Mouse (Mus musculus) retina, postnatal 1 day (tissue): Measurements from ENCODE around the gene Thada.

Source experiments
- DNase-seq: peaks from one replicate; pipeline ENCODE4 v3.0.0-alpha.2; 2012

Gene Thada

DNA sequence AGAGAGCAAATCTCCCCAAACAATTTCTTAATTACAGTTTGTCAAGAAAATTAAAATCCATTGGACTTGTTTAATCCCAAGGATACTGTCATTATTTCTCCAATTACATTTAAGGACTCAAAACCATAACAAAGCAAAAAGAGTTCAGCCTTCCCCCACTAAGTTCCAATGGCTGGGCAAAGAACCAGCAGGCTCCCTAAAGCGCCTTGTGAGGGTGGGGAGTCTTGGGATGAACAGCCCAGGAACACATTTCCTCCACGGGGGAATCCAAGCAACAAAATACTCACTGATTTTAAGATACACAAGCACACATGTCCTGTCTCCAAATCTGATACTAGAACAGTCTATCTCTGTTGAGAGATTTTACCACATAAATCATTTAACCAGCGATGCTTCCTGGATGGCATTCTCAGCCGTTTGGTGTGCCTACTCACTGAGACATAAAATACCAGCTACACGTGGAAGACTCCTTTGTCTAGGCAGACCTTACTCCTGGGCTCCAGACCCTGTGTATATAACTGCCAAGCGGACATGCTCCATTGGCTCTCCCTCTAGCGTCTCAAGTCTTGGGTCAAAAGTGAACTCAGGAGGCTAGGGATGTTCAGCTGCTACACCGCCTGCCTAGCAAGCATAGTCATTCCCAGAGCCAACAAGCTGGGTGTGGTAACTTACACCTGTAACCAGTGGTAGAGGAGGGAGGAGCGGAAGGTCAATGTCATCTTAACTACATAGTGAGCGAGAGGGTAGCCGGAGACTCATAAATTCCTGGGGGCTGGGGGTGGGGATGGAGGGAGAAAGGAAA is 97.6 kb downstream of the Thada start:
- DNase-seq = no peak

- no peak for DNase-seq
Measured at GRCm38 (mm10) chr17:84367663-84368062, 98.3 kb downstream of the Thada start.

GRCm38 (mm10) chr17:84365791-84366301 is 100.2 kb downstream of the Thada start:
- no peak for DNase-seq

DNA sequence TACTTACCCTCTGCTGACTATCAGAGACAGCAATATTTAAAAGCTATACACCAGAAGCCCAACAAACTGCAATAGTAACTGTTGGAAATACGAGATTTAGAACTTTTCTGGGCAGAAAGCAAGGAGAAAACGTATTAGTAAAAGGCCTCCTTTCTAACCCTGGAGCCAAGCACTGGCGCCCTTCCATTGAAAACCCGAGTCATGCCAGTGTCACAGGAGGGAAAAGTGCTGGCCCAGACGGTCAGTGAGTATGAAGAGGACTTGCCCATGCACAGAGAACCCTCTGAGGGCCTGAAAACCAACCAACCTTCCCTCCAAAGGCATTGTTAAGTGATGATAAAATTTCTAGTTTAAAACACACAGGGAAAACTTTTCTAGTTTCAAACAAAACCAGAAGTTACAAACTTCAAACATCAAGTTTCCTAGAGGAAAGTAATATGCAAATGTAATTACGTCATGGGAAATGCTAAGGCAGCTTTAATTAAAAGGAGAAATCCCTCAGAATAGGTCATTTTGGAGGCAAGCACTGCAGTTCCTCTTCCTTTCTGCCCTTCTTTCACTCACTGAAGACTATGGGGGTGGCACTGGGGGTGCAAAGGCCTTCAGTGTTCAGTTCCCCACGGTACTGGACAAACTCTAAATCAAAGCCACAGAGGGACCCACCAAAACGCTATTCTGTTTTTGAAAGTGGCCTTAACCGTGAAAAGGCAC is 100.8 kb downstream of the Thada start:
- no peak for DNase-seq

DNA sequence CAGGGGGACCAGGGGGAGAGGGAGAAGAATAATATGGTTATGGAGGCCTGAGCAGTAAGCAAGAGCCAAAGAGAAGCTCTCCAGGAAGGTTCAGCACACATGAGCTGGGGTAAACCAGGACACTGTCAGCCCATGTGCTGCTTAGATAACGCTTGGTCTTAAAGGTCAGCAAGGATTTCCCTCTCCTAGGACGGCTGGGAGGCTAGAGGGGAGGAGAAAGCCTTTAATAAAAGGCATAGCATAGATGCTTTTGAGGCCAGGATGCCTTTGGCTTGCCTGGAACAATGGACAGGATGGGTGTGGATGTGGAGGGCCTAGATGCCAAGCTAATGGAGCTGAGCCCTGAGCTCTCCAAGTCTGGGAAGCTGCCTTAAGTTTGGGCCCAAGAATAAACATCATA is 102.6 kb downstream of the Thada start:
- DNase-seq = no peak

DNA sequence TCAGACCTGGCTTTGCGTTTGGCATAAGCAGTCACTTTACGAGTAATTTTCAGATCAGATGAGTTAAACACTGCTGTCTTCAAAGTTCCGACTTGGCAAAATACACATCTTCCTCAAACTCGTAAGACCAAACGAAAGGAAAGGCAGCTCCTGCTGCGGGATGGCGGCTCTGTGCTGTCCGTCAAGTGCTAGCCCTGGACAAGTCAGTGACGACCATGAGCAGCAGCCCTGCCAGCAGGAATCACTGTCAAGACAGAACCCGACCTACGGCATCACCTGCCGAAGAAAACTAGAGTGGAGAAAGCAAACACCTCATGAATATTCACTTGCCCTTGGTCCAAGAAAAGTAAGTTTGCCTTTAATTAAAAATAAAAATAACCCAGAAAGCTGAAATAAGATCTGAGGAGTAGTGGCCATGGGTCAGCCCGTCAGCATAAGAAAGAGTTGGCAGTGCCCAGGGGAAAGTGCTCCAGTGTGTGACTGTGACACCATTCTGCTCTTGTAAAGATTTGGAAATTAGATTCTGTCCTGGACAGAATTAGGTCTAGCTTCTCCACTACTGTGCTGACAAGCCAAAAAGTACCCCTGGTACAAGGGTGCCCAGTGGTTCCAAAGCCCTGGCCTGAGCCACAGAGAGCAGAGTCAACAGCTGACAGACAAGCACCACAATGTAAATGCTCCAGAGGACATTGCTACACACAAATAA is 103.3 kb downstream of the Thada start:
- no peak for DNase-seq

DNA sequence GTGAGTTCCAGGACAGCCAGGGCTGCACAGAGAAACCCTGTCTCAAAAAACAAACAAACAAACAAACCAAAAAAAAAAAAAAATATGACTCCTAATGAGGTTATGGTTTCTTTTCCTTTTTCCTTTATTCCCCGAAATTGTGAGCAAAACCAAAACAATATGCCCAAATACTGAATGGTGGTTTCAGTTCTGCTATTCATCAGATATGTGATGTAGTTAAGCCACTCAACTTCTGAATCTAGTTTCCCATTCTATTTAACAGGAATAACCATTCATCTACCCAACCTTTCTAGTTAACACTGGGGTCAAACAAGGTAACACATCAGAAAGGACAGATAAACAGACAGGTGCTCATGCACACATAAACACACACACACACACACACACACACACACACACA is 105.0 kb downstream of the Thada start:
- DNase-seq = no peak

DNA sequence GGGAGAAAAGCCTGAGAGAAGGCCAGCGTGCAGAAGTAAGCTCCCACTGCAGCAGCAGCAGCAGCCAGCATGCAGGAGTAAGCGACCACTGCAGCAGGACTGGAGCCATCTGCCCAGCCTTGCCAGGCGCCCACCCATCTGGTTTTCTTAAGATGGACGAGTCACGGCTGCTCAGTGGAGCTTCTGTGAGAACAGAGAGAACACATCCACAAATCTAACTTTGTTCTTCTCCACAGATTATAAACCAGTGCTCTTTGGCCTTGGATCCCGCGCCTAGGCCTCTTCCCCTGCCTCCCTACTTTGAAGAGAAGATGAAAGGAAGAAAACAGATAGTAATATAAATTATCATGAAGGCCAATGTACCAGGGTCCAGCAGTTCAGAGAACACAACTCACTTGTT is 106.2 kb downstream of the Thada start:
- no peak for DNase-seq

DNA sequence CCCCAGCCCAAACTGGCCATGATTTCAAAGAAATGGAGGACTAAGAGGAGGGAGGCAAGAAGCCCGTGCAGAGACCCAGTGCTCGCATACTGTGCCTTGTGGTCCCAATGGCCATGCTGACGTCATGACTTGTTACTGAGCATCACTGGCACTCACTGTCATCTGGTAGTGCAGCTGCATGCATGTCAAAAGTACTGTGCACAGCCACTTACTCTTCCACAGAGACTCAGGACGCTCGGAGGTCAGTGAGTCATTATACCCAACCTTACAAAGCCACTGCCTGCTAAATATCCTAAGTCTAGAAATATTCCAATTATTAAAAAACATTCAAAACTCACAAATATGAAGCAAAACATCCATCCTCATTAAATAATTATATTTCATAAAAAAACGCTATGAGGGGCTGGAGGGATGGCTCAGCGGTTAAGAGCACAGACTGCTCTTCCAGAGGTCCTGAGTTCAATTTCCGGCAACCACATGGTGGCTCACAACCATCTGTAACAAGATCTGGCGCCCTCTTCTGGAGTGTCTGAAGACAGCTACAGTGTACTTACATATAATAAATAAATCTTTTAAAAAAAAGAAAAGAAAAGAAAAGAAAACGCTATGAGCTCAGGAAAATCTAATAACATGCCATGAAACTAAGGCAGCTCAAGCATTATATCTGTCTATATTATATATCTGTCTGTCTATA is 106.9 kb downstream of the Thada start:
- DNase-seq = no peak

DNA sequence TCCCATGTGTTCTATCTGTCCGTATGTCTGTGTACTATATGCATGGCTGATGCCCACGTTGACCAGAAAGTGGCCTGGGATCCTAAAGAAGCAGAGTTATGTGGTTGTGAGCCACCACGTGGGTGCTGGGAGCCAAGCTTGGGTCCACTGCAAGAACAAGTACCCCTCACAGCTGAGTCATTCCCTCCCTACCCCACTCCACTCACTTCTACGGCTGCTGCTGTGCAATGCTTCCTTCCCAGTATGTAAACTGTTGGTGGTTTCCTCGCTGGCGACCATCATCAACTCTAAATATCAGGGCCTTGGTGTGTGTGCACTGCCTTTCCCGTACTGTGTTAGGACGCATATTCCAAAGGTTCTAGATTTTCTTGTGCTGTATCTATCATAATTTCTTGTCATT is 108.2 kb downstream of the Thada start:
- no peak for DNase-seq

DNA sequence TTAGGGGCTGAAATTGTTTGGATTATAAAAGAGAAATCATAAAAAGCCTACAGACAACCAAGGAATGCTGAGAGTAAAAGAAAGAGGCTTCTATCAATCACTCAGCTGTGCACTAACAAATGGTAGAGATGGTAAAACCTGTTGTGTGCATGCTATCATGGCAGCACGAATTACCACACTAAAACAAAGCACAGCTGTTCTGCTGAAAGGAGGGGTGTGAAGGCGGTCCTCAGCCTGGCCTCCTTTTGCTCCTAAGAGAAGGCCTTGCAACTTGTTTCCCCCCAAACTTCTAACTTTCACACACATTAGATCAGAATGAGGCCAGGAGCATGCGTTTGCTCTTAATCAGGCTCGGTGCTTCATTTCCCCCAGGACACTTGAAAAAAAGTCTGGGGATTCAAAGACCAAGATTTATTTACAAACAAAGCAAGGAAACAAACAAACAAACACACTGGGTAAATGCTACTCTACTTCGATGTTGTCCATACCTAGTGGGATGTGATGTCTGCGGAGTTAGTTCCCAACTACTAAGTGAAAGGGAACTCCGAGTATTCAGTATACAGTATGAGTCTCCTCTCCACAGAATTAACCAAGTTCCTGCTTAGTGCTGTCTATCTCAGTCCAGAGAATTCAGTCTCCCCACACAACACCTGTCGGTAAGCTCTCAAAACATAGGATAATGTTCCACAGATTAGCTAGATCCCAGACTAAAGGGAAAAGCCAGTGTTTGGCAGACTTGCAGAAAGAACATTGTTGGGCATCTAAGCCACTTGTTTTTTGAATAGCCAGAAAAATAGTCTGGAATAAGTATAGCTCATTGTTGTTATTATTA is 109.7 kb downstream of the Thada start:
- no peak for DNase-seq

DNA sequence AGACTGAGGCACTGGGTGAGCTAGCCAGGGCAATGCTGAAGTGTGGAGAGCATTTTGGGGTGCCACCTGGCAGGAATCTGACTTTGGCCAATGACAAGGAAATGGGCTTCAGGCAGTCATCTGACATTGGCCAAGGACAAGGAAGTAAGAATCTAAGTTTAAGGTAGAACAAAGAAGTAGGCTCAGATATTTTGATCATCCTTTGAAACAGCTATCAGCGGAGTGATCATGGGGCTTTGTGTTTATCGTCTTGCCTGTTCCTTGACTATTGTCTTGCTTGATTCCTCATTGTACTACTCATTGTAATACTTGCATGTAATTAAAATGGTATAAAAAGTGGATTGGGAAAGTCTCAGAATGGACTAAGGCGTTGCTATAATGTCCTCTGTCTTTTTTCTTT is 111.0 kb downstream of the Thada start:
- DNase-seq = no peak

GRCm38 (mm10) chr17:84353902-84354311 is 112.1 kb downstream of the Thada start:
- DNase-seq = no peak

DNA sequence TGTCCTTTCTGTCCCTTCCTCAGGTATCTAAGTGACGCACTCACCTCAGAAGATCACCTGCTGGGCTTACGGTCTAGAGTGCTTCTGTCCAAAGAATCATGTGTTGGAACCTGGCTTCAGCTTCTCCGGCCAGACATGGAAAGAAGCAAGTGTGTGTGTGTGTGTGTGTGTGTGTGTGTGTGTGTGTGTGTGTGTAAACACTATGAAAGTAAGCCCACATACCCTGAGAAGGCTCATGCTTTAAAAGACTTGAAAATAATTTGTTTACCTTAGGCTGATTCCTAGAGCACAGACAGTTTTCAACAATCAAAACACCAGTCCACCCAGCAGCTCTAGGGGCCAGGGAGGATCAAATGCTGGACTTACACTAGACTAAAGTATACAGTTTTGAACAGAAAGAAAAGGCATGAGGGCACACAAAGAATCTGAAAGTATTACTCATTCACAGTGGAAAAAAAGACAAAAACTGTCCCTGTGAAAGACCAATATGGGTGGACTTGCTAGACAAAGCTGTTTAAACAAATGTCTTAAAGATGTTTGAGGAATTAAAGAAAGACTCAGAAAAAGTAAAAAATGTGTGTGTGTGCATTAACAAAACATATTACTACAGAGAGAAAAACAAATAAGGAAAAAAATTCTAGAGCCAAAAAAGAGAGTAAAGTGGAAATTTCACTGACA is 112.6 kb downstream of the Thada start:
- no peak for DNase-seq

- no peak for DNase-seq
Measured at GRCm38 (mm10) chr17:84352790-84353154, 113.2 kb downstream of the Thada start.

- DNase-seq = no peak
Measured at GRCm38 (mm10) chr17:84351912-84352789, 113.9 kb downstream of the Thada start.

DNA sequence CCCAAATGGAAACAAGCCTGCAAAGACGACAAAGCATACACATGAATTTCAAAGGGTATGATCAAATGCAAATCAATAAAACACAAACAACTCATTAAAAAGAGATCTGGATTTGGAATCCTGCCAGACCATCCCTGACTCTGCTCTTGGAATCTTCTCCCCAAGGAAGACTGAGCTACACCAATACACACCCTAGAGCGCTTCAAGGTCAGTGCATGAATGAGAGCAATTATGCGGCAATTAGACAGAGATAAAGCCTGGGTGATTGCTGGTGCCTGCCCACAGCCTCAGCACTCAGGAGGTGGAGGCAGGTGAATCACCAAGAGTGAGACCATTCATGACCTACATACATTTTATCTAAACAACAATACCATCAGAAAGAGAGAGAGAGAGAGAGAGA is 114.7 kb downstream of the Thada start:
- peak; percentile 84 for DNase-seq

- no peak for DNase-seq
Measured at GRCm38 (mm10) chr17:84348865-84349264, 117.1 kb downstream of the Thada start.

DNA sequence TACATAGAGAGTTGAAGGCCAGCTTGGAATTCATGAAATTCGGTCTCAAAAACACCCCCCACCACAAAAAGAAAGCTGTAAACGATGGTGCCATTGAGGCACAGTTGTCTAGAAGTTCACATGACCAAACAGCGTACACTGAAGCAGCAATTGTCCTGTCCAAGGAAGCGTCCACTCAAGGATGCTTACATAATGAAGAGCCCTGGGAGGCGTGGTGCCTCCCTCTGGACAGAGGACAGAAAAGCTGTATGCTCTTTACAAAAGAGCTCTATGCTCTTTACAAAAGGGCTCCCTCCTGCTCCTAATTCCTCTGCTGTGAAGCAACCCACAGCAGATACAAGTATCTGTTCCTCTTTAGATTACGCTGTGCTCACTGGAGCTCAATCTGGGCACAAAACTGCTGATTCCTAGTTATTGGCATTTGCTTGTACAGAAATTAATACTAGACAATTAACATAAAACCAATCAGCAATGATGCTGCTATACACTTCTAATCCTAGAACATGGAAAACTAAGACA is 123.6 kb downstream of the Thada start:
- no peak for DNase-seq

DNA sequence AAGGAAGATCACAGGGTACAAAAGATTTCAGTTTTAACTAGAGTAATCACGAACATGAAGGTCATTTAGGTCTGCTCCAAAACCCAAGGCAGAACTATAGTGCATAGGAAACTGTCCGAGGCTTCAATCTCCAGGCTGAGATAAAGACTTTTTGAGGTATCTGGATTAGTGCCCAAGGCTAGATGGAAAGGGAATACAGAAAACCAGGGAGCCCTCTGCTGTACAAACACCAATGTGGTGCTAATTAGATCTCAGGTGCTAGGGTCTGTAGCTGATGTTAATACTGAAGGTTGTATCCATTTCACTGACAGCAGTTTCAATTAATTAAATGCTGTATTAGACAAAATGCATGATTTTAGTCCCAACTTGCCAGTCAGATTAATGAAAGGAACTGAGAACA is 124.3 kb downstream of the Thada start:
- DNase-seq = no peak
